Mouse (Mus musculus) gastrocnemius, adult 2 months (tissue): ENCODE measurements around the gene Wipf3. TPM values are rescaled to one million over a fixed set of nuclear protein-coding genes. Genes with fewer than 3 reads are reported as not detected.

ENCODE experiments used
- DNase-seq: peaks from one replicate; pipeline ENCODE4 v3.0.0; 2022
- H3K27ac ChIP-seq: fragments of 200-600 bp; 2 replicates; pipeline ENCODE4 v1.8.1; 2022; ENCODE audit warnings: mild to moderate bottlenecking
- H3K4me3 ChIP-seq: fragments of 200-600 bp; 2 replicates; pipeline ENCODE4 v1.8.1; 2022; ENCODE audit warnings: mild to moderate bottlenecking, moderate library complexity
- CTCF ChIP-seq: fragments of 200-600 bp; IDR thresholded peaks from 2 replicates; pipeline ENCODE4 v1.8.1; 2022; ENCODE audit warnings: antibody characterized with exemption, mild to moderate bottlenecking, moderate library complexity
- intact Hi-C: fragments of 180-260 bp; cut with DNase I; formaldehyde crosslinking; loops from one replicate; pipeline ENCODE4 v1.15.1; 2025
- total RNA-seq, 2 experiments: library from RNA; stranded (reverse); gene quantifications; 2 replicates each; pipeline ENCODE4 v1.2.3; 2021

The Wipf3 gene
- total RNA-seq, 2 experiments from 2014 or later, result 11.3 to 14.3 TPM

DNA sequence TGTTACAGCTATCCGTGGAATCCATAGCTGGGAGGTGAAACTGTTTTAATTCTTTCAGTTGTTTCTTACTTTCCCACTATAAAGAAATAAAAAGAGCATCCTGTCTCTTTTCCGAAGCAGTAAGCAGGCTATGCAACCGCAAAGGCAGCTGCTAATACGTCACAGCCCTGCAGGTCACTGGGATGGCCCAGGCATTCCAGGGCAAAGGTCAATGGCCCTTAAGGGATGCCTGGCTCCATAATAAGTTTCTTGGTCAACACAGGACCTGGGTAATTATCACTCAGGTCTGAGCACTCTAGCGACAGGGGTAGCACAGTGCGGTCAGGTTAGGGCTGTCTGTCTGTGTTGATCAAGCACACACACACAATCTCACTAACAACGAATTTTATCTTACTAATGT, 61.7 kb downstream of the Wipf3 start:
- TF ChIP-seq CTCF, result no peak
- Histone ChIP-seq H3K27ac (no peak overlapping the region), H3K4me3 (no peak overlapping the region)
- intact Hi-C loops, result no loop called here
- no peak for DNase-seq

GRCm38 (mm10) chr6:54494097-54494496, 64.7 kb downstream of the Wipf3 start:
- no peak for DNase-seq
- no peak for TF ChIP-seq CTCF
- no peak overlapping the region for H3K4me3 ChIP-seq
- no peak overlapping the region for H3K27ac ChIP-seq
- intact Hi-C loops, result no loop called here

GRCm38 (mm10) chr6:54494612-54495398, 65.4 kb downstream of the Wipf3 start:
- no peak overlapping the region for H3K4me3 ChIP-seq
- no peak overlapping the region for H3K27ac ChIP-seq
- TF ChIP-seq CTCF, result no peak
- intact Hi-C loops, result no loop called here
- DNase-seq, result no peak

DNA sequence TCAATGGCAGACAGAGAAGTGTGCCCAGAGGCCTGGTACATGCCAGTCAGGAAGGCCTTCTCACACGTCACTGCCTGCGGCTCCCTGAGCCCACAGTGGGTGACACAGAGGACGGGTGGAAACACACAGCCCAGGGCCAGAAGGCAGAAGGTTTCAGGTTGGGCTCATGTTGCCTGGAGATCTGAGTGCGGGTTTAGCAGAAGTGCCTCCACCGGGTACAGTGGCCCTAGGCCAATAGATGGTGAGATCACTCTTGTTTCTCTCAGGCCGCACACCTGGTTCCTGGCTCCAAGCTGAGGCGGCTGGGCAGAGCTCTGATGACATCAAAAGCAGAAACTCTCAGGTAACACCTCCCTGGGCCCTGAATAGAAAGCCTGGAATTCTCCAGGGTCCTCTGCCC, 66.8 kb downstream of the Wipf3 start:
- H3K27ac ChIP-seq, result no peak overlapping the region
- no peak for DNase-seq
- H3K4me3 ChIP-seq, result no peak overlapping the region
- no peak for TF ChIP-seq CTCF
- intact Hi-C loops, result no loop called here

GRCm38 (mm10) chr6:54502661-54503115, 73.3 kb downstream of the Wipf3 start:
- H3K27ac ChIP-seq, result peak overlapping the region; percentile 2; the same call in 1 of the 2 replicates
- no peak for TF ChIP-seq CTCF
- H3K4me3 ChIP-seq, result no peak overlapping the region
- no peak for DNase-seq
- intact Hi-C loops, result no loop called here

DNA sequence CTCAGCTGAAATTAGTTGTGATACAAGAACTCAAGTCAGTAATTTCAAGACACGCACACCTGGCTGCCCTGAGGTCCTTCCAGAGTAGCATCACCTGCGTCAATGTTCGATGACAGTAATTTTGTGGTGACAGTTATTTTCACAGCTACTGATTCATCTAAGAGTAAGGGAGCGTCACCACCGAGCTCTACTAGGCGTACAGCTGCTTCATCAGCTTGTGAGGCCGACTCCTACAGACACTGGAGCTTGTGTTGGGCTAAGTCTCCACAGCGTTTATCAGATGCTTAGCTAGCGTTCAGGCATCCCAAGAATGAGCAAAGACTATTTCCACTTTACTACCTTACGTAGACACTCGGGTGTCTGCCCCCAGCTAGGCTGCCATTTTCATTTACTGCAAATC, 76.9 kb downstream of the Wipf3 start:
- TF ChIP-seq CTCF, result no peak
- DNase-seq, result no peak
- intact Hi-C loops, result no loop called here

DNA sequence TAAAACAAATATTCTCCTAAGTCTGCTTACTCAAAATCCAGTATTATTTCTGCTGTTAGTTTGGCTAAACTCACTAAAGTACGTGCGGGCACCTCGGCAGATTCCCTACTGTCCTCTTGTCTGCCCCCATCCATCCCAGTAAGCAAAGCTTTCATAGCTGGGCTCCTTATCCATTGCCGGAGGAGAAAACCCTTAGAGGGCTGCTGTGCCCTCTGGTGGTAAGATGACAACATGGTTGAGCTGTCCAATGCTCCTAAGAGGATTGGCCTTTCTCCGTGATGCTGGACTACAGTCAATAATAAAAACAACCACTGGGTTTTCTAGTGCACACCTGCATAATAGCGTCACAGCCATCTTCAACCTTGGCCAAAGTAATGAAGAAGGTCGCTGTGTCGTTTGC, 77.6 kb downstream of the Wipf3 start:
- DNase-seq, result peak; percentile 61

More for the DNA sequence above, 76.9 kb downstream of the Wipf3 start:
- no peak overlapping the region for H3K4me3 ChIP-seq
- H3K27ac ChIP-seq, result no peak overlapping the region

GRCm38 (mm10) chr6:54507808-54508207, 78.4 kb downstream of the Wipf3 start:
- intact Hi-C loops, result loop anchor here (1.0 kb wide), 1 partner anchor 117 kb away; no protein-coding TSS in a partner anchor
- no peak overlapping the region for H3K27ac ChIP-seq
- no peak for DNase-seq
- no peak overlapping the region for H3K4me3 ChIP-seq
- TF ChIP-seq CTCF, result no peak

More for the DNA sequence above, 77.6 kb downstream of the Wipf3 start:
- TF ChIP-seq CTCF, result peak; percentile 81
- intact Hi-C loops, result loop anchor here (1.0 kb wide), 1 partner anchor 116 kb away; no protein-coding TSS in a partner anchor
- H3K4me3 ChIP-seq, result no peak overlapping the region
- no peak overlapping the region for H3K27ac ChIP-seq

- intact Hi-C loops, result no loop called here
- TF ChIP-seq CTCF, result no peak
- no peak for DNase-seq
- H3K4me3 ChIP-seq, result no peak overlapping the region
- H3K27ac ChIP-seq, result no peak overlapping the region
Observed at GRCm38 (mm10) chr6:54508256-54508793, 78.9 kb downstream of the Wipf3 start.

GRCm38 (mm10) chr6:54509264-54509663, 79.9 kb downstream of the Wipf3 start:
- intact Hi-C loops, result no loop called here
- TF ChIP-seq CTCF, result no peak

GRCm38 (mm10) chr6:54512256-54512655, 82.9 kb downstream of the Wipf3 start:
- TF ChIP-seq CTCF, result no peak
- no peak overlapping the region for H3K27ac ChIP-seq
- DNase-seq, result no peak
- H3K4me3 ChIP-seq, result no peak overlapping the region
- intact Hi-C loops, result no loop called here

More at GRCm38 (mm10) chr6:54509264-54509663, 79.9 kb downstream of the Wipf3 start:
- DNase-seq, result no peak
- H3K27ac ChIP-seq, result no peak overlapping the region
- no peak overlapping the region for H3K4me3 ChIP-seq

GRCm38 (mm10) chr6:54516512-54517134, 87.2 kb downstream of the Wipf3 start:
- TF ChIP-seq CTCF, result no peak
- Histone ChIP-seq H3K27ac (no peak overlapping the region), H3K4me3 (no peak overlapping the region)
- DNase-seq, result no peak
- intact Hi-C loops, result no loop called here

DNA sequence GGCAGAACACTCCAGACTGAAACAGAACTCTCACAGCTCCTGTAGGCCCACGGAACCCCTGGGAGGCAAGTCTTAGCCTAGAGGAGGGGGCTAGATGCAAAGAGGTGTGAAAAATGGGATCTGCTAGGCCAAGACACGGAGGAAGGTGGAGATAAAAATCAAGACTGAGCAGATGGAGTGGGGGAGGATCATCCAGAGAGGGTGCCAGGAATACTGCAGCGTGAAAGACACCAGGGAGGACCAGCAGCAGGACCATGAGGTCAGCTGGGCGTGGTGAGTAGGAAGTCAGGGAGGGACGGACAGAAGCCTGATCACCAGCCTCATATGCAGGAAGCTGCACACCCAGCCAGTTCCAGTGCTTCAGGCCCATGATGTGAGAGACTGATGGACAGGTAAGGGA, 89.4 kb downstream of the Wipf3 start:
- TF ChIP-seq CTCF, result no peak
- peak; percentile 32 for DNase-seq
- Histone ChIP-seq H3K27ac (no peak overlapping the region), H3K4me3 (no peak overlapping the region)
- intact Hi-C loops, result no loop called here
